Mouse (Mus musculus) megakaryocyte, embryonic 14.5 days (primary cell): ENCODE measurements around the gene Atp8a2.
"Not testable (repeated sequence)": the region's sequence is repeated elsewhere in the genome, so short reads cannot be mapped to it uniquely, and the experiment has no call there.

ENCODE experiments used
- FLI1 ChIP-seq: IDR thresholded peaks from 2 replicates; pipeline ENCODE4 v1.6.1; 2012; ENCODE audit warnings: low read length, inconsistent platforms, mixed read lengths
- GATA1 ChIP-seq: IDR thresholded peaks from 3 replicates; pipeline ENCODE4 v1.6.1; 2012; ENCODE audit warnings: mixed read lengths, low read length, inconsistent platforms, borderline replicate concordance

DNA sequence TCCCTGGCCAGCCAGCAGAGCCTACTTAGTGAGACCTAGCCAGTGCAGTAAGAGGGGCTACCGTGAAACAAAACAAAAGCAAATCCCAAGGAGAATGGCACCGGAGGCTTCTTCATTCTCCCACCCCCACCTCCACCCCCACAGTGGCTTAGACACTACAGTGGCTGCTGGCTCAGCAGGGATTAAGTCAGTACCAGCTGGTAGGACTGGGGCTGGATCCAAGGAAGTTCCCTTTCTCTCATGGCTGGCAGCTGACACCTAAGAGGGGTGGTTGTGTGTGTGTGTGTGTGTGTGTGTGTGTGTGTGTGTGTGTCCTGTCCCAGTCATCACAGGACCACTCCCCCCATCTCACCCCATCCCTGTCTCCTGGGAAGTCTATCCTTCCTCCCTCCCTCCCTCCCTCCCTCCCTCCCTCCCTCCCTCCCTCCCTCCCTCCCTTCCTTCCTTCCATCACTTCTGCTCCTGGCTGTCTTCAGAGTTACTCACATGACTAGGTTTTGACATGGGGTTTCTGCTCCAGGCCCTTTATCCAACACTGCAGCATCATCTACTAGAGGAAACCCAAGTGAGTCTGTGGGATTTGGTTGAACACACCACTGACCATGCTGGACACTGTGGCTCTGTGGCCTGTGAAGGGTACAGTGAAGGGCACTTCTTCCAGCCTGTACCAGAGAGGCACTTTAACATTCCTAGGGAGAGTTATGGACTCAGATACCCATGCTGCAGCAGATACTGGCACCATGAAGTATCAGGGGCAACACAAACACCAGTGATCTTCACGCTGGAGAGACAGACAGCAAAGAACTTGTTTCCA, 358.3 kb downstream of the Atp8a2 start:
- not testable (repeated sequence) for TF ChIP-seq GATA1, FLI1
